Comparison of ENCODE assay signal across 8 mouse cellular contexts in genomic region chr10:80248971-80249640, GRCm38 (mm10). TPM values are rescaled to one million over a fixed set of nuclear protein-coding genes. Genes with fewer than 3 reads are reported as not detected.
A peak's percentile ranks its signal among the peaks of the same experiment; 100 is the strongest.
DNase-seq lines count a peak whose midpoint lies in the region; ATAC-seq lines count a peak whose summit lies in the region.

Gene Ndufs7 (plus strand): TSS chr10:80249121.

- H3K9me3 ChIP-seq in forebrain, embryonic 14.5 days (replicated peaks; ENCODE audit: control insufficient read depth, low read length) = no peaks in the 10 kb centered on the region
- no peaks in the 10 kb centered on the region for H3K9me3 ChIP-seq in neural tube, embryonic 15.5 days (replicated peaks)

- ATAC-seq in forebrain, embryonic 14.5 days = peak; percentile 89
- ATAC-seq in neural tube, embryonic 15.5 days (ENCODE audit: low FRiP score) = peak; percentile 89

- peak within 1 kb of the TSS; percentile 77 for H3K9ac ChIP-seq in forebrain, embryonic 14.5 days (ENCODE audit: low read length)
- peak within 1 kb of the TSS; percentile 75 for H3K9ac ChIP-seq in neural tube, embryonic 15.5 days (replicated peaks)

- DNase-seq in ES-CJ7 (ENCODE audit: low read depth, low spot score) = peak; percentile 97
- DNase-seq in cerebellum, adult 11 months = peak; percentile 97
- peak; percentile 96 for DNase-seq in forebrain, embryonic 14.5 days (ENCODE audit: low spot score)
- peak; percentile 93 to 95 for DNase-seq in heart, postnatal 14 days
- peak; percentile 96 for DNase-seq in layer of hippocampus, adult 11-12 months (ENCODE audit: low spot score)
- peak; percentile 95 to 96 for DNase-seq in lung, adult 18-20 months
- DNase-seq in testis, postnatal 14 days (ENCODE audit: low spot score) = peak; percentile 91

- H3K4me3 ChIP-seq in forebrain, embryonic 14.5 days (ENCODE audit: low read depth, low read length) = peak within 1 kb of the TSS; percentile 64
- H3K4me3 ChIP-seq in neural tube, embryonic 15.5 days (replicated peaks) = peak within 1 kb of the TSS; percentile 73

- H3K4me1 ChIP-seq in forebrain, embryonic 14.5 days (ENCODE audit: control insufficient read depth, insufficient read depth, low read length) = peaks cover 6% of the 10 kb centered on the region
- H3K4me1 ChIP-seq in neural tube, embryonic 15.5 days = peaks cover 44% of the 10 kb centered on the region

- H3K36me3 ChIP-seq in forebrain, embryonic 14.5 days (ENCODE audit: control insufficient read depth, insufficient read depth, low read length) = peaks cover 21% of the 10 kb centered on the region
- peaks cover 20% of the 10 kb centered on the region for H3K36me3 ChIP-seq in neural tube, embryonic 15.5 days

- no peaks in the 10 kb centered on the region for H3K27me3 ChIP-seq in forebrain, embryonic 14.5 days (replicated peaks; ENCODE audit: control insufficient read depth, insufficient read depth, low read length)
- no peaks in the 10 kb centered on the region for H3K27me3 ChIP-seq in neural tube, embryonic 15.5 days (replicated peaks)

- intact Hi-C loops in heart, postnatal 14 days (cut with DNase I) = loop anchor here (2.0 to 10.0 kb wide), 2 partner anchors 22 to 284 kb away; partner anchors contain the start of genes Mum1 and Wdr18

- under 1% methylated on average over 53 of the region's 53 CpGs for WGBS in forebrain, embryonic 14.5 days
- under 1% methylated on average over 53 of the region's 53 CpGs for WGBS in neural tube, embryonic 15.5 days

- H3K27ac ChIP-seq in forebrain, embryonic 14.5 days (ENCODE audit: low read depth, low read length) = peak within 1 kb of the TSS; percentile 87
- peak within 1 kb of the TSS; percentile 92 for H3K27ac ChIP-seq in neural tube, embryonic 15.5 days (replicated peaks)

- peak within 1 kb of the TSS; percentile 96 for H3K4me2 ChIP-seq in forebrain, embryonic 14.5 days (ENCODE audit: low read length)
- peak within 1 kb of the TSS; percentile 91 for H3K4me2 ChIP-seq in neural tube, embryonic 15.5 days

RNA-seq across cellular contexts. Expression of gene Ndufs7, which starts in this region (rescaled TPM):
- 269 and 351 TPM in 2 replicates for polyA plus RNA-seq in forebrain, embryonic 14.5 days (2014; fragmentation: Nextera tagmentation; extraction: Ambion mirVana)
- total RNA-seq in heart, postnatal 14 days (2021) = 100 to 1,000 TPM; 728 to 743 TPM
- 353 and 368 TPM in 2 replicates for polyA plus RNA-seq in neural tube, embryonic 15.5 days (2015; fragmentation: Nextera tagmentation; extraction: Ambion mirVana)

Comparison
In these comparisons a context has a peak if more than half of its experiments do, and no peak if none do; other contexts are left out.
1. Peak in every context shown above with its lines: DNase-seq, ATAC-seq, H3K4me3 ChIP-seq and H3K27ac ChIP-seq.